Mouse (Mus musculus) lung, embryonic 14.5 days (tissue): ENCODE measurements around the gene Chd1l. TPM values are rescaled to one million over a fixed set of nuclear protein-coding genes. Genes with fewer than 3 reads are reported as not detected.

ENCODE experiments used
- ATAC-seq: fragments of 200-750 bp; cut with Nextera tagmentation; 2 replicates; pipeline ENCODE4 v1.8.0; 2017; ENCODE audit warnings: mild to moderate bottlenecking, moderate TSS enrichment, moderate library complexity; ENCODE audit not compliant: insufficient read depth
- DNase-seq: peaks from one replicate; pipeline ENCODE4 v3.0.0-alpha.2; 2015
- H3K27ac ChIP-seq: fragments of 300-500 bp; sonication (generic); 2 replicates; pipeline ENCODE4 v1.5.1; 2014; ENCODE audit warnings: low read depth, mild to moderate bottlenecking, moderate library complexity
- H3K27me3 ChIP-seq: fragments of 300-500 bp; sonication (generic); 2 replicates; pipeline ENCODE4 v1.6.1; 2014; ENCODE audit warnings: low read length, control low read depth; ENCODE audit not compliant: insufficient read depth
- H3K36me3 ChIP-seq: fragments of 300-500 bp; sonication (generic); 2 replicates; pipeline ENCODE4 v1.6.1; 2014; ENCODE audit warnings: control low read depth; ENCODE audit not compliant: insufficient read depth
- H3K4me1 ChIP-seq: fragments of 300-500 bp; sonication (generic); 2 replicates; pipeline ENCODE4 v1.6.1; 2014; ENCODE audit warnings: antibody characterized with exemption, control low read depth; ENCODE audit not compliant: insufficient read depth
- H3K4me2 ChIP-seq: fragments of 300-500 bp; sonication (generic); 2 replicates; pipeline ENCODE4 v1.6.1; 2014; ENCODE audit warnings: mild to moderate bottlenecking
- H3K4me3 ChIP-seq: fragments of 300-500 bp; sonication (generic); 2 replicates; pipeline ENCODE4 v1.5.1; 2014; ENCODE audit warnings: low read depth, low read length
- H3K9ac ChIP-seq: fragments of 300-500 bp; sonication (generic); 2 replicates; pipeline ENCODE4 v1.6.1; 2014
- H3K9me3 ChIP-seq: fragments of 300-500 bp; sonication (generic); 2 replicates; pipeline ENCODE4 v1.6.1; 2016; ENCODE audit warnings: low read depth, low read length, control low read depth
- CTCF ChIP-seq: IDR thresholded peaks from 2 replicates; pipeline ENCODE4 v1.5.1; 2016; ENCODE audit warnings: antibody characterized with exemption, low read depth
- WGBS: fragments of 180-500 bp; shearing (Covaris S2); extraction: QIAGEN DNeasy Blood & Tissue Kit; methylation state at CpG from one replicate; pipeline ENCODE4 v1.1.7; 2014; 5-methylcytosine and 5-hydroxymethylcytosine counted together
- polyA plus RNA-seq: library from polyadenylated mRNA; unstranded; fragments of >200 nt; fragmentation: Nextera tagmentation; extraction: Ambion mirVana; gene quantifications from 2 replicates; pipeline ENCODE4 v1.2.1, GENCODE M21; 2014

Gene Chd1l
- polyA plus RNA-seq, 1 experiment from 2014 or later, result 16.6 TPM

DNA sequence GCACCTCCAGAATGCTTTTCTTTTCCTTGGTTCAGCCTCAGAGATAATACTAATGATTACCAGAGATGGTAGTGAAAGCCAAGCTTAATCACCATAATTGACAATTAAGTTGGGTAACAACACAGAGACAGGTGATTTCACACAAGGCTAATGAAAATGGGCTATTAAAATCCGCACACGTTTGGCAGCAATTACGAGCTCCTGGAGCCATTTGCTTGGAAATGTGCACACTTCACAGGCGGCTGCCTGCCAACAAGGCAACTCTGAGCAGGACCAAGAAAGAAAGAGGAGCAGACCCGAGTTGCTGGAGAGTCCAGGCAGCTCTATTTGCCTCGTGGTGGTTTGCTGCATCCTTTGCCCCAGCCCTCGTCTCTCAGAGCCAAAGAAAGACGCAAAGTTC, 84.5 kb downstream of the Chd1l start:
- no peak for TF ChIP-seq CTCF
- no peaks in the 10 kb centered on the region for H3K36me3 ChIP-seq

DNA sequence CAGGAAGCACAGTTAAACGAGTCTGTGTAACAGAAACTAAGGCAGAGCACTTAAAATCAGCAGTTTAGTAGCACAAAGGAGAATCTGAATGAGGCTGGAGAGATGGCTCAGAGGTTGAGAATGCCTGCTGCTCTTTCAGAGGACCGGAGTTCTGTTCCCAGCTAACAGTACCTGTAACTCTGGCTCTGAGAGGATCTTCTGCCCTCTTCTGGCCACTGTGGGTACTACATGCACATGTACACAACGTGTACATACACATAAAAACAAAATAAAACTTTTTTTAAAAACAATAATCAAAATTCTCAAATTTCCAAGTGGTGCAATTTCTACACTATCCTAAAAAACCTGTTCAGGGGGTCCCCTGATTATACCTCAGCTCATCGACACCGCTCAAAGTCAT, 85.2 kb downstream of the Chd1l start:
- DNase-seq (peak; percentile 21), ATAC-seq (no peak)
- no peaks in the 10 kb centered on the region for H3K27me3 ChIP-seq
- 84% methylated on average over 5 of the region's 5 CpGs for WGBS
- H3K4me2 ChIP-seq, result no peak overlapping the region
- no peak overlapping the region for H3K9ac ChIP-seq
- H3K4me3 ChIP-seq, result no peak overlapping the region
- no peaks in the 10 kb centered on the region for H3K4me1 ChIP-seq
- peak; percentile 60 for TF ChIP-seq CTCF
- H3K27ac ChIP-seq, result no peak overlapping the region
- no peaks in the 10 kb centered on the region for H3K9me3 ChIP-seq
- no peaks in the 10 kb centered on the region for H3K36me3 ChIP-seq

More for the DNA sequence above, 84.5 kb downstream of the Chd1l start:
- WGBS, result 80% methylated on average over 8 of the region's 8 CpGs
- no peak overlapping the region for H3K9ac ChIP-seq
- no peak overlapping the region for H3K27ac ChIP-seq
- H3K4me3 ChIP-seq, result no peak overlapping the region
- H3K27me3 ChIP-seq, result no peaks in the 10 kb centered on the region
- no peak overlapping the region for H3K4me2 ChIP-seq
- no peaks in the 10 kb centered on the region for H3K4me1 ChIP-seq
- no peak for ATAC-seq
- DNase-seq, result no peak
- no peaks in the 10 kb centered on the region for H3K9me3 ChIP-seq

DNA sequence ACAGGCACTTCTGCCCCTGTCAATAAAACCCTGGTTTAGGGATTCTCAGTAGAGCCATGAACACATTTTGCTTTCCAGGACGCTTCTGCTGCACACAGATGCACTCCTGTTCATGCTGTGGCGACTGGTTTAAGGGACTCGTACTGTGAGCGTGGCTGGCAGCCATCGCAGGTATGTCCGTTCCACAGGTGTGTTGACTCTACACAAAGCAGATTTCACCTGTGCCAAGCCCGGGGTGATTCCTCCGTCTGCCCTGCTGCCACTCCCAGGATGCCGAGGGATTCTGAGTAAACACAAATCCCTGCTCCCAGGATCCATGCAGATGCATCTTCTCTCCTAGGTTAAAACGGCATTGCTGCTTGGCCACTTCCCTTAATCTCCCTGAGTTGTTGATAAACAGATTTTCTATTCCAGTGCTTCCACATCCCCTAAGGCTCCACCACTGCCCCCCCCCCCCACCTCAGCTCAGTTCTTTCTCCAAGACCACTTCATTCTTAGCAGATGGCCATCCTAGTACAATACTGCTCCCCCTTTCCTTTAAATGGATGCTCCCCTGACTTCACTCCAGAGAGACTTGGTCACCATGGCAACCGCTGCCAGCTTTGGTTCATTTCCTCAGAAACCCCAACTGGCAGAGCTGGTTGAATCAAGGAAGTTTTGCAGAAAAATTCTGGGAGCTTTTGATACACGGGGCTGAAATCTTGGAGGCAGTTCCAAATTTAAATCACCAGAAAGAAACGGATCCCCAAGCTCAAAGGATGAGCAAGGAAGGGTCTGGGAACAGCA, 87.9 kb downstream of the Chd1l start:
- Histone ChIP-seq H3K36me3 (no peaks in the 10 kb centered on the region), H3K4me3 (no peak overlapping the region), H3K4me1 (no peaks in the 10 kb centered on the region), H3K9me3 (peaks cover 10% of the 10 kb centered on the region; the same call in 1 of the 2 replicates), H3K27ac (no peak overlapping the region), H3K9ac (no peak overlapping the region), H3K4me2 (no peak overlapping the region), H3K27me3 (no peaks in the 10 kb centered on the region)
- ATAC-seq (no peak), DNase-seq (peak; percentile 15)
- 72% methylated on average over 13 of the region's 13 CpGs for WGBS
- no peak for TF ChIP-seq CTCF

DNA sequence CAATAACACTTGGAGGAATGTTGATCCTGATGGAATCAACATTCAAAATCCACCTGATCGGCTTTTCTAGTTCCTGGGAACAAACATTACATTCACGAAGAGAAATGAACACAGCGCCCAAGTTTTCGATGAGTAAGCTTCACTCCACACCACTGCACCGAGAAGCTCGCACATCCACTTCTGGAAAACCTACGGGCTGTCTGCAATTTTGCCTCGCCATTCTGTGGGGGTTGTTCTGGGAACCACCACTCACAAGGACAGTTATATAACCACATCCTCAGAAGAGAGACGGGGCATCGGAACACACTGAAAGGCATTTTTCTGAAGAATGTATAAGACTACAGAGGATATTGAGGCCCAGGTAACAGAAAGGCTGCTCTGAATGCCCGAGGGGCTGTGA, 90.1 kb downstream of the Chd1l start:
- Histone ChIP-seq H3K9me3 (peaks cover 10% of the 10 kb centered on the region; the same call in 1 of the 2 replicates), H3K9ac (no peak overlapping the region), H3K4me3 (no peak overlapping the region), H3K27ac (no peak overlapping the region), H3K27me3 (no peaks in the 10 kb centered on the region), H3K36me3 (no peaks in the 10 kb centered on the region), H3K4me2 (no peak overlapping the region), H3K4me1 (no peaks in the 10 kb centered on the region)
- TF ChIP-seq CTCF, result no peak
- 94% methylated on average over 11 of the region's 11 CpGs for WGBS
- ATAC-seq (no peak), DNase-seq (no peak)

DNA sequence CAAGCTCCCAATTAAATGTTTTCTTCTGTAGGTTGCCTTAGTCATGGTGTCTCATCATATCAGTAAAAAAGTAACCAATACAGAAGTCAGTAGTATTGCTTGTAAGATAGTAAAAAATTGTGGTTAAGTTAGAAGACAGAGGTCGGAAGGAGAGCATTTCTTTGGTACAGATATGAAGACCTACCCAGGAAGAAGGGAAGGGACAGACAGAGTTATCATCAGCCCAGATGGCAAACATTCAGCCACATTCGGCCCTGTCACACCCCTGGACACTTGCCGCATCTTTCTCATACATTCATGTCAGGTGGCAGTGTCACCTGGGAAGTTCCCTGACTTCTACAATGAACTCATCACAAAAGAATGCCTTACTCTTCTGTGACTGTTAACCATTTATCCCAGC, 97.7 kb downstream of the Chd1l start:
- H3K4me2 ChIP-seq, result no peak overlapping the region
- ATAC-seq (no peak), DNase-seq (no peak)
- H3K4me1 ChIP-seq, result no peaks in the 10 kb centered on the region
- H3K9me3 ChIP-seq, result no peaks in the 10 kb centered on the region
- H3K27ac ChIP-seq, result no peak overlapping the region
- H3K36me3 ChIP-seq, result no peaks in the 10 kb centered on the region
- H3K27me3 ChIP-seq, result no peaks in the 10 kb centered on the region
- no peak for TF ChIP-seq CTCF
- 86% methylated on average over 3 of the region's 3 CpGs for WGBS
- no peak overlapping the region for H3K4me3 ChIP-seq
- H3K9ac ChIP-seq, result no peak overlapping the region

Other genes with a start within 250 kb of the Chd1l start
- gene Olfr1402, start 188.2 kb downstream of the Chd1l start, polyA plus RNA-seq, result not detected in 2 replicates
- 1.2 and 1.4 TPM in 2 replicates for gene Fmo5, start 18.6 kb upstream of the Chd1l start, polyA plus RNA-seq
- 4.4 and 4.6 TPM in 2 replicates for gene Prkab2, start 48.0 kb upstream of the Chd1l start, polyA plus RNA-seq
- gene Gm17651, start 64.5 kb upstream of the Chd1l start, polyA plus RNA-seq, result not detected in 2 replicates